Mouse (Mus musculus) brain, embryonic 14.5 days (tissue): ENCODE results near the gene Dtx2.
"Not testable (repeated sequence)": the region's sequence is repeated elsewhere in the genome, so short reads cannot be mapped to it uniquely, and the experiment has no call there.

ENCODE experiments used
- CTCF ChIP-seq: fragments of 200-500 bp; IDR thresholded peaks from 2 replicates; pipeline ENCODE4 v1.5.1; 2012; ENCODE audit warnings: inconsistent platforms, mild to moderate bottlenecking, moderate library complexity, borderline replicate concordance; ENCODE audit not compliant: insufficient read depth, insufficient read length; ENCODE audit errors: extremely low read depth
- POLR2A ChIP-seq: fragments of 200-500 bp; IDR thresholded peaks from 2 replicates; pipeline ENCODE4 v1.6.1; 2012; ENCODE audit warnings: mild to moderate bottlenecking, inconsistent platforms, borderline replicate concordance; ENCODE audit not compliant: poor library complexity, insufficient read depth, insufficient read length, severe bottlenecking; ENCODE audit errors: extremely low read depth

- not testable (repeated sequence) for TF ChIP-seq POLR2A, CTCF
These were observed 72.0 kb downstream of the Dtx2 start for GRCm38 (mm10) chr5:136066404-136067148.
